Mouse (Mus musculus) hematopoietic stem cell, adult 5-6 weeks (primary cell): Measurements from ENCODE around the gene Nucks1. TPM values are rescaled to one million over a fixed set of nuclear protein-coding genes. Genes with fewer than 3 reads are reported as not detected.
A peak's percentile ranks its signal among the peaks of the same experiment; 100 is the strongest.
"Not testable (repeated sequence)": the region's sequence is repeated elsewhere in the genome, so short reads cannot be mapped to it uniquely, and the experiment has no call there.

Experiments
- ATAC-seq, 2 experiments: fragments of 125-278 bp in 1 of 2; replicated peaks in 1 of 2; 2 replicates each; pipeline ENCODE4 v1.8.0; 2016 to 2017; ENCODE audit warnings: inconsistent platforms in 2 of 2, mild to moderate bottlenecking in 2 of 2, moderate number of reproducible peaks in 2 of 2, low read depth in 1 of 2, moderate TSS enrichment in 1 of 2; ENCODE audit not compliant: low FRiP score in 2 of 2, poor library complexity in 2 of 2, severe bottlenecking in 2 of 2, insufficient read depth in 1 of 2, low TSS enrichment in 1 of 2
- total RNA-seq: library from RNA; stranded (forward); fragments of 172-1452, 232-1000 nt; gene quantifications from 2 replicates; pipeline ENCODE4 v1.2.3, GENCODE M21; 2017

Nucks1 gene
- total RNA-seq, 1 experiment from 2014 or later = 303 TPM

GRCm38 (mm10) chr1:131909236-131909635, 1.1 kb upstream of the Nucks1 start:
- not testable (repeated sequence) for ATAC-seq

GRCm38 (mm10) chr1:131910674-131911558, 582 bp downstream of the Nucks1 start:
- ATAC-seq = peak; percentile 38 to 58

- ATAC-seq = no peak
These were observed 7.3 kb downstream of the Nucks1 start for GRCm38 (mm10) chr1:131917634-131918033.

GRCm38 (mm10) chr1:131919052-131919451, 8.7 kb downstream of the Nucks1 start:
- no peak for ATAC-seq

- no peak for ATAC-seq
These were observed 11.8 kb downstream of the Nucks1 start for GRCm38 (mm10) chr1:131922100-131922499.

GRCm38 (mm10) chr1:131933471-131933870, 23.1 kb downstream of the Nucks1 start:
- no peak for ATAC-seq

GRCm38 (mm10) chr1:131937659-131938305, 27.4 kb downstream of the Nucks1 start:
- peak; percentile 78 to 86 for ATAC-seq

- no peak for ATAC-seq
These were observed 28.5 kb downstream of the Nucks1 start for GRCm38 (mm10) chr1:131938811-131939210.

- no peak for ATAC-seq
These were observed 30.4 kb downstream of the Nucks1 start for GRCm38 (mm10) chr1:131940711-131941244.

- ATAC-seq = no peak
These were observed 31.2 kb downstream of the Nucks1 start for GRCm38 (mm10) chr1:131941501-131941900.

- no peak for ATAC-seq
These were observed 32.6 kb downstream of the Nucks1 start for GRCm38 (mm10) chr1:131942621-131943590.

- no peak for ATAC-seq
These were observed 35.5 kb downstream of the Nucks1 start for GRCm38 (mm10) chr1:131945674-131946440.

- no peak for ATAC-seq
These were observed 36.3 kb downstream of the Nucks1 start for GRCm38 (mm10) chr1:131946462-131947215.

- ATAC-seq = 0 out of 4 replicates have a peak, but pooled peaks of 1 of the 2 experiments have one; percentile 7
These were observed 37.7 kb downstream of the Nucks1 start for GRCm38 (mm10) chr1:131947997-131948525.

GRCm38 (mm10) chr1:131954242-131954865, 44.0 kb downstream of the Nucks1 start:
- ATAC-seq = peak; percentile 63 to 66
